7 mouse cellular contexts compared by ENCODE assay signal in genomic region chr10:117675096-117676035, GRCm38 (mm10). TPM values are rescaled to one million over a fixed set of nuclear protein-coding genes. Genes with fewer than 3 reads are reported as not detected.
DNase-seq lines count a peak whose midpoint lies in the region; ATAC-seq and TF ChIP-seq lines count a peak whose summit lies in the region.

No protein-coding gene starts in this region.

- no peaks in the 10 kb centered on the region; the same call in 1 of the 2 replicates for H3K4me1 ChIP-seq in intestine, postnatal 0 days (replicated peaks; ENCODE audit: control insufficient read depth, insufficient read depth, low read length)
- H3K4me1 ChIP-seq in midbrain, embryonic 12.5 days: 0 out of 2 replicates have a peak, but pooled peaks cover 8% of the 10 kb centered on the region
- no peaks in the 10 kb centered on the region for H3K4me1 ChIP-seq in spleen, adult 2 months (ENCODE audit: control insufficient read depth, insufficient read depth, insufficient read length)

- H3K36me3 ChIP-seq in intestine, postnatal 0 days (ENCODE audit: control insufficient read depth, insufficient read depth): peaks cover 15% of the 10 kb centered on the region; the same call in 1 of the 2 replicates
- no peaks in the 10 kb centered on the region for H3K36me3 ChIP-seq in midbrain, embryonic 12.5 days
- H3K36me3 ChIP-seq in spleen, adult 2 months (ENCODE audit: control insufficient read depth, insufficient read depth, low read length): peaks cover 19% of the 10 kb centered on the region

- no peak overlapping the region for H3K27ac ChIP-seq in intestine, postnatal 0 days (ENCODE audit: low read depth, low read length)
- peak overlapping the region; percentile 74; the same call in 1 of the 2 replicates for H3K27ac ChIP-seq in midbrain, embryonic 12.5 days (replicated peaks)
- no peak overlapping the region for H3K27ac ChIP-seq in spleen, adult 2 months (ENCODE audit: insufficient read depth, low read length)

- H3K9ac ChIP-seq in intestine, postnatal 0 days (ENCODE audit: low read depth, low read length): no peak overlapping the region
- 0 out of 2 replicates have a peak overlapping the region, but pooled peaks have one; percentile 34 for H3K9ac ChIP-seq in midbrain, embryonic 12.5 days (replicated peaks)

- DNase-seq in adrenal gland, postnatal 25 days: peak; percentile 35
- DNase-seq in embryo, embryonic 11.5 days (ENCODE audit: low read depth, low spot score): peak; percentile 59
- DNase-seq in heart, adult 11 months: peak; percentile 98
- peak; percentile 86 to 97 for DNase-seq in left cerebral cortex, postnatal 14 days (ENCODE audit: low spot score in 2 of 2)
- peak; percentile 45 to 61 for DNase-seq in spleen, adult 2 months (ENCODE audit: low read depth in 1 of 2, low spot score in 2 of 2)

- no peaks in the 10 kb centered on the region for H3K9me3 ChIP-seq in intestine, postnatal 0 days (ENCODE audit: control insufficient read depth)
- H3K9me3 ChIP-seq in midbrain, embryonic 12.5 days: no peaks in the 10 kb centered on the region

- no peak overlapping the region for H3K4me3 ChIP-seq in intestine, postnatal 0 days (ENCODE audit: low read depth, low read length)
- H3K4me3 ChIP-seq in midbrain, embryonic 12.5 days: peak overlapping the region; percentile 39
- peak overlapping the region; percentile 24; the same call in 1 of the 2 replicates for H3K4me3 ChIP-seq in spleen, adult 2 months (ENCODE audit: extremely low read depth, insufficient read depth, insufficient read length)

- ATAC-seq in intestine, postnatal 0 days: no peak
- ATAC-seq in midbrain, embryonic 12.5 days (ENCODE audit: low FRiP score, low read depth): peak; percentile 82

- WGBS in intestine, postnatal 0 days: 57% methylated on average over 20 of the region's 20 CpGs
- WGBS in midbrain, embryonic 12.5 days: 39% methylated on average over 20 of the region's 20 CpGs
- WGBS in spleen, adult 2 months: 40% methylated on average over 20 of the region's 20 CpGs

- no peak for TF ChIP-seq CTCF in intestine, postnatal 0 days (IDR thresholded peaks at IDR 0.05; ENCODE audit: low read depth)
- TF ChIP-seq CTCF in spleen, adult 2 months (IDR thresholded peaks at IDR 0.05; ENCODE audit: extremely low read depth, insufficient read depth, insufficient read length, insufficient replicate concordance): no peak

- TF ChIP-seq POLR2A in spleen, adult 2 months (IDR thresholded peaks at IDR 0.05; ENCODE audit: low read depth, low read length): no peak

- no peaks in the 10 kb centered on the region for H3K27me3 ChIP-seq in intestine, postnatal 0 days (replicated peaks; ENCODE audit: control insufficient read depth, insufficient read depth, low read length)
- peaks cover 15% of the 10 kb centered on the region for H3K27me3 ChIP-seq in midbrain, embryonic 12.5 days
- H3K27me3 ChIP-seq in spleen, adult 2 months (ENCODE audit: control insufficient read depth, insufficient read depth, low read length): no peaks in the 10 kb centered on the region

- peak overlapping the region; percentile 49; the same call in 1 of the 2 replicates for H3K4me2 ChIP-seq in intestine, postnatal 0 days (replicated peaks; ENCODE audit: low read depth)
- peak overlapping the region; percentile 61 for H3K4me2 ChIP-seq in midbrain, embryonic 12.5 days (replicated peaks)

- intact Hi-C loops in left cerebral cortex, postnatal 14 days (cut with DNase I): loop anchor here (2.0 to 10.0 kb wide), 3 partner anchors 161 to 453 kb away; partner anchors contain the start of gene Yeats4

RNA-seq across cellular contexts. Expression of gene Mdm2, which starts 35.2 kb away (rescaled TPM):
- total RNA-seq in adrenal gland, postnatal 25 days (2021): 50.3 and 61.9 TPM in 2 replicates
- 16.5 and 19.8 TPM in 2 replicates for polyA plus RNA-seq in intestine, postnatal 0 days (2015; fragmentation: Nextera tagmentation; extraction: Ambion mirVana)
- total RNA-seq in left cerebral cortex, postnatal 14 days (2021): 10 to 100 TPM; 49.9 to 50.4 TPM
- 74.5 and 83.8 TPM in 2 replicates for polyA plus RNA-seq in midbrain, embryonic 12.5 days (2016; fragmentation: Nextera tagmentation; extraction: Ambion mirVana)
- polyA plus RNA-seq in spleen, adult 2 months (2012; rRNA removed): 37.2 and 52.6 TPM in 2 replicates

RNA-seq across cellular contexts. Expression of gene Cpm, which starts 46.1 kb away (rescaled TPM):
- total RNA-seq in adrenal gland, postnatal 25 days (2021): 26.0 and 27.0 TPM in 2 replicates
- polyA plus RNA-seq in intestine, postnatal 0 days (2015; fragmentation: Nextera tagmentation; extraction: Ambion mirVana): 32.8 and 33.8 TPM in 2 replicates
- 1 to 10 TPM; 3.2 to 3.6 TPM for total RNA-seq in left cerebral cortex, postnatal 14 days (2021)
- polyA plus RNA-seq in midbrain, embryonic 12.5 days (2016; fragmentation: Nextera tagmentation; extraction: Ambion mirVana): 3.7 and 4.2 TPM in 2 replicates
- 10.1 and 19.0 TPM in 2 replicates for polyA plus RNA-seq in spleen, adult 2 months (2012; rRNA removed)

Comparison
In these comparisons a context has a peak if more than half of its experiments do, and no peak if none do; other contexts are left out.
1. DNase-seq: peak in every context shown above with its lines; median percentile 98 in heart, adult 11 months; 92 in left cerebral cortex, postnatal 14 days; 59 in embryo, embryonic 11.5 days; 53 in spleen, adult 2 months; 35 in adrenal gland, postnatal 25 days.